Mouse (Mus musculus) kidney, postnatal 4 days (tissue): Measurements from ENCODE around the gene Rbp4.

ENCODE experiments used
- DNase-seq, 2 experiments: peaks; one replicate each; pipeline ENCODE4 v3.0.0; 2021; ENCODE audit warnings: mixed read lengths in 2 of 2

Rbp4 gene

DNA sequence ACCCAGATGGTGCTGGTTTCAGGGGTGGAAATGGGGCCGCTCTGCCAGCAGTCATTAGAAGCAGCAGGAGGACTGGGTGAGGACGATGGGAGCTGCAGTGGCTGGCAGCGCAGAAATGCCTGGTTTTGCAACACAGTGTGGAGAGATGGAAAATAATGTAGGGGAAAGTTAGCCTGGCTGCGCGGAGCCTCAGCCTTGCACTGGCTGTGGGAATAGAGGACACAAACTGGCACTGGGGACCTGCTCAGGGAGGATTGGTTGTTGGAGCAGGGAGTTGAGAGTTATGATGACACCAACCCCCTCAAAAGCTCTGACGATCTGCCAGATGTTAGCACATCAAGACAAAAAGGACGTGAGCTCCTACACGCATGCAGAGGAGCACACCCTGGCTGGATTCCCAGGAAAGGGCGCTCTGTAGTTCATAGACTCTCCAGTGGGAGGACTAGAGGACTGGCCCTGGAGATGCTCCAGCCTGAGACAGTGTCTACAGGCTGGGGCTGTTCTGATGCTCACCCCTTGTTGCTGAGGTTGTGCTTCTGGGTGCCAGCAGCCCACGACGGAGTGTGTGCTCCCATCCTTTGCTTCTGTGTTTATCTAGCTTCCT, 38.0 kb downstream of the Rbp4 start:
- peak; percentile 60 to 70 for DNase-seq

DNA sequence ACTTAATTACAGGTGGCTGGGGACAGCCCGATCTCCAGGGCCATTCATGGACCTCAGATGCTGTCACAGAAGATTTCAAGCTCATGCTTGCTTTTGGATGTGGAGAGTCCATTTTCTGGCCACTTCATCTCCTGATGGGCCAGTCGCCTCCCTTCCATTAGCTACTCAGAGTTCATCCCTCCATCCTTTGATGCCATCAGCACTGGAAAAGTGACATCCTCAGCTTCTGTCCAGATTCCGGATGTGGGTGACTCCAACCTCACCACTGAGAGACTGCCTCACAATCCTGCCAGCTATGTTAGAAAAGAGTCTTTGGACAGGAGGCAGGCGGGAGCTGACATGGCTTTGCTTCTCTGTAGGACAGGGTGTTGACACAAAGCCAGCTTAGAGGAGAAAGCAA, 39.2 kb downstream of the Rbp4 start:
- no peak for DNase-seq

DNA sequence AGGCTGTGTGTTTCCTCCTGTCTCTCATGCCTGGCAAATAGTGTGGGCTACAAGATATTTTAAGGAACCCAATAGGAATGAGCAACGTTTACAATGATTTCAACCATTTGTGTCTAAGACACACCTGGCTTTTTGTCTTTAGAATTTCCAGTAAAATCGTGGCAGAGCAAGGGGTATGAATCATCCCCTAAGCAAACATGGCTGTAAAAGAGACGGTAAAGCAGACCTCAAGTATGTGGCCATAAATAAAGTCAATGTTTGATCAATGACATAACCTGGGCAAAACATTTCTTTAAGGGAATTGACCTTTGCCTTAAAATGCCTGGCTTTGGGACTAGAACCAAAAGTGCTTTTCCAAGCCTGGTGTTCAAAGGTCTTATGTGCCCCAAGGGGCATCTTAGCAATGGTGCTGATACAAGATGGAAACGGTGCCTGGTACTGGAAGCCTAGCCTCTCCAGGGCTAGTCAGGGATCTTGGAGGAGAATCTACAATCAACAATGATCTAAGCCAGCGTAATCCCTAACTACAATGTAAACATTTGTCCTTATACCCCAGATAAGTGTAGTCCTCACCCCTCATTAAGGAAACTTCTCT, 42.1 kb downstream of the Rbp4 start:
- DNase-seq: no peak

DNA sequence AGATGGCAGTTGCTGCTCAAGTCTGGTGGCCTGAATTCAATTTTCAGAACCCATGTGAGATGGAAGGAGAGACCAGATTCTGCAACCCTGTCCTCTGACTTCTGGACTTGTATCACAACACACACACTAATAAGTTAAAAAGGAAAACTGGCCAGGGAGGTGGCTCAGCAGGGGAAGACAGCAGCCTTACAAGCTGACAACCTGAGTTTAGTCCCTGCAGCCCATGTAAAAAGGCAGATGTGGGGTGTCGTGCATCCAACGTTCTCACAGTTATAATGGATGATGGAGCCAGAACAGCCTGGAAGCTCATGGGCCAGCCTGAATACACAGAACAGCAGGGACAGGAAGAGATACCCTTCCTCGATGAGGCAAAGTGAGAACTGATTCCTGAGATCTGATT, 43.7 kb downstream of the Rbp4 start:
- DNase-seq: no peak

- no peak for DNase-seq
Observed at GRCm38 (mm10) chr19:38077851-38078540, 47.1 kb downstream of the Rbp4 start.

DNA sequence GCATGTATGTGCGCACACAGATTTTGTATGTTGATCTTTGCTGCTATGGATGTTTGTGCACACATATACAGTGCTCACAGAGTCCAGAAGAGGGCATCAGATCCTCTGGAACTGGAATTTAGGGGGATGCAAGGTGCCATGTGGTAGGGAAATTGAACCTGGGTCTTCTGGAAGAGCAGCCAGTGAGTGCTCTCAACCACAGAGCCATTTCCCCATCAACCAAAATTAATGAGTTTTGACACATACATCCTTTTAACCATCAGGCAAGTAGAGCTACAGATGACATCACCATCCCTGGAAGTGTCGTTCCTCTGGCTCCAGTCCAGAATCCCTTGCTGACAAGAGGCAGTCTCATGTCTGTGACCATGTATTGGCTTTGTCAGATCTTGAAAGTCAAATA, 48.8 kb downstream of the Rbp4 start:
- DNase-seq: peak in 1 of 2 experiments; percentile 13

DNA sequence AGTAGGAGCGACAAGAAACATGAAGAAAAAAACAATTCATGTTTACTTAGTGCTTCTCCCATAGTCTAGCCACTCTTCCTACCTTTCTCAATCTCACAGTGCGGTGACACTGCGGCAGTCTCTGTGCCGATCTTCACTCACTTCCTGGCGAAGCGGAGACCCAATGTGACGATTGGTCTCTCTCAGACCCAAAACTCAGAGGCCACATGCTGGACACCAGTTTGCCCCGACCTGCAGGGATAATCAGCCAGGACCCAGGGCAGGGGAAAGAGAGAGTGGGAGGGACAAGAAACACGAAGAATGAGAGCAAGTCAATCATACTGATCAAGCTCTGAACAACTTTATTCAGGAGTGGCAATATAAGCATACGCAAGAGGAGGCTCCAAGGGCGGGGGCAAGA, 50.0 kb downstream of the Rbp4 start:
- DNase-seq: no peak

DNA sequence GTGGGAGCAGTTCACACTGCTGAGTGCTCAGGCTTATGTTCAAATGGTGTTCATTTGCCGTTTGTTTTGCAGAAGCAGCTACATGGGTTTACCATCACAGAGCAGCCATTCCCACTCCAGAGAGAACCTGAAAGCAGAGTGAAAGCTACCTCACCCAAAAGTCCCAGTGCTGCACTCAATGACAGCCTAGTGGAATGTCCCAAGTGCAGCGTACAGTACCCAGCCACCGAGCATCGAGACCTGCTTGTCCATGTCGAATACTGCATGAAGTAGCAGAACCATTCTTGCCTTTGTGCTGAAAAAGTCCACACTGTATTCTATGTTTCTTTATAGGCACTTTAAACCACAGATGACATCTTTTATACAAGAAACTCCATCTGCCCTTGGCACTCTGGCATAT, 51.9 kb downstream of the Rbp4 start:
- no peak for DNase-seq
